Mouse (Mus musculus) lung, embryonic 14.5 days (tissue): ENCODE data around the gene Ttll12. TPM values are rescaled to one million over a fixed set of nuclear protein-coding genes. Genes with fewer than 3 reads are reported as not detected.

Experiments
- ATAC-seq: fragments of 200-750 bp; cut with Nextera tagmentation; 2 replicates; pipeline ENCODE4 v1.8.0; 2017; ENCODE audit warnings: mild to moderate bottlenecking, moderate TSS enrichment, moderate library complexity; ENCODE audit not compliant: insufficient read depth
- DNase-seq: peaks from one replicate; pipeline ENCODE4 v3.0.0-alpha.2; 2015
- H3K27ac ChIP-seq: fragments of 300-500 bp; sonication (generic); 2 replicates; pipeline ENCODE4 v1.5.1; 2014; ENCODE audit warnings: low read depth, mild to moderate bottlenecking, moderate library complexity
- H3K27me3 ChIP-seq: fragments of 300-500 bp; sonication (generic); 2 replicates; pipeline ENCODE4 v1.6.1; 2014; ENCODE audit warnings: low read length, control low read depth; ENCODE audit not compliant: insufficient read depth
- H3K36me3 ChIP-seq: fragments of 300-500 bp; sonication (generic); 2 replicates; pipeline ENCODE4 v1.6.1; 2014; ENCODE audit warnings: control low read depth; ENCODE audit not compliant: insufficient read depth
- H3K4me1 ChIP-seq: fragments of 300-500 bp; sonication (generic); 2 replicates; pipeline ENCODE4 v1.6.1; 2014; ENCODE audit warnings: antibody characterized with exemption, control low read depth; ENCODE audit not compliant: insufficient read depth
- H3K4me2 ChIP-seq: fragments of 300-500 bp; sonication (generic); 2 replicates; pipeline ENCODE4 v1.6.1; 2014; ENCODE audit warnings: mild to moderate bottlenecking
- H3K4me3 ChIP-seq: fragments of 300-500 bp; sonication (generic); 2 replicates; pipeline ENCODE4 v1.5.1; 2014; ENCODE audit warnings: low read depth, low read length
- H3K9ac ChIP-seq: fragments of 300-500 bp; sonication (generic); 2 replicates; pipeline ENCODE4 v1.6.1; 2014
- H3K9me3 ChIP-seq: fragments of 300-500 bp; sonication (generic); 2 replicates; pipeline ENCODE4 v1.6.1; 2016; ENCODE audit warnings: low read depth, low read length, control low read depth
- CTCF ChIP-seq: IDR thresholded peaks from 2 replicates; pipeline ENCODE4 v1.5.1; 2016; ENCODE audit warnings: antibody characterized with exemption, low read depth
- WGBS: fragments of 180-500 bp; shearing (Covaris S2); extraction: QIAGEN DNeasy Blood & Tissue Kit; methylation state at CpG from one replicate; pipeline ENCODE4 v1.1.7; 2014; 5-methylcytosine and 5-hydroxymethylcytosine counted together
- polyA plus RNA-seq: library from polyadenylated mRNA; unstranded; fragments of >200 nt; fragmentation: Nextera tagmentation; extraction: Ambion mirVana; gene quantifications from 2 replicates; pipeline ENCODE4 v1.2.1, GENCODE M21; 2014

The Ttll12 gene
- polyA plus RNA-seq, 1 experiment from 2014 or later, result 43.5 TPM

- Histone ChIP-seq H3K4me2 (no peak overlapping the region), H3K9ac (no peak overlapping the region), H3K4me3 (no peak overlapping the region), H3K9me3 (no peaks in the 10 kb centered on the region), H3K27me3 (no peaks in the 10 kb centered on the region), H3K27ac (no peak overlapping the region), H3K36me3 (peaks cover 23% of the 10 kb centered on the region), H3K4me1 (no peaks in the 10 kb centered on the region)
- no peak for TF ChIP-seq CTCF
- DNase-seq (no peak), ATAC-seq (no peak)
- WGBS, result 80% methylated on average over 5 of the region's 5 CpGs
Observed at GRCm38 (mm10) chr15:83571636-83572035, 23.3 kb downstream of the Ttll12 start.

DNA sequence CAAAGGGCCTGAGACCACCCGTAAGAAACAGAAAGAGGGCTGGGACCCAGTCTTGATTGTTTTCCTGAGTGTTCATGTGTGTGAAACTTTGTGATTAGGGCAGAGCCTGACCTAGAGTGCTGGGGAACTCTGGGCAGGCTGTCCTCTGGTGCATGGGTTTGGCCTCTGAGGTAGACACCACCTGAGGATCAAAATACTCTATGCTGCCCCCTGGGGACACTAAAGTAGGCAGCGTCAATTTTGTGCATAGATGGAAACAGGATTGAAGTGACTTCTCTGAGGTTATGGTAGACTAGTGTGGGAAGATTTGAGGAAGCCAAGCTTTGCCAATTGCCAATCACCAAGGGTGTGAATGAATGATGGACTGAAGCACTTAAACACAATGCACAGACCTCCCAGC is 24.3 kb downstream of the Ttll12 start:
- H3K4me3 ChIP-seq, result no peak overlapping the region
- peak; percentile 40 for TF ChIP-seq CTCF
- no peaks in the 10 kb centered on the region for H3K9me3 ChIP-seq
- DNase-seq, result peak; percentile 26
- no peaks in the 10 kb centered on the region for H3K27me3 ChIP-seq
- WGBS, result 52% methylated on average over 2 of the region's 2 CpGs
- H3K27ac ChIP-seq, result no peak overlapping the region
- H3K4me1 ChIP-seq, result no peaks in the 10 kb centered on the region
- no peak for ATAC-seq
- H3K36me3 ChIP-seq, result peaks cover 13% of the 10 kb centered on the region
- no peak overlapping the region for H3K9ac ChIP-seq
- no peak overlapping the region for H3K4me2 ChIP-seq

GRCm38 (mm10) chr15:83569682-83570081 is 25.3 kb downstream of the Ttll12 start:
- DNase-seq (no peak), ATAC-seq (no peak)
- H3K36me3 ChIP-seq, result peaks cover 5% of the 10 kb centered on the region
- H3K27me3 ChIP-seq, result no peaks in the 10 kb centered on the region
- H3K4me2 ChIP-seq, result no peak overlapping the region
- no peak overlapping the region for H3K4me3 ChIP-seq
- no peaks in the 10 kb centered on the region for H3K9me3 ChIP-seq
- H3K27ac ChIP-seq, result no peak overlapping the region
- H3K9ac ChIP-seq, result no peak overlapping the region
- TF ChIP-seq CTCF, result no peak
- H3K4me1 ChIP-seq, result no peaks in the 10 kb centered on the region
- 52% methylated on average over 11 of the region's 11 CpGs for WGBS

GRCm38 (mm10) chr15:83568544-83568943 is 26.4 kb downstream of the Ttll12 start:
- ATAC-seq (no peak), DNase-seq (no peak)
- Histone ChIP-seq H3K9me3 (no peaks in the 10 kb centered on the region), H3K4me2 (no peak overlapping the region), H3K27ac (no peak overlapping the region), H3K36me3 (no peaks in the 10 kb centered on the region), H3K9ac (no peak overlapping the region), H3K27me3 (no peaks in the 10 kb centered on the region), H3K4me1 (peaks cover 5% of the 10 kb centered on the region; the same call in 1 of the 2 replicates), H3K4me3 (no peak overlapping the region)
- TF ChIP-seq CTCF, result no peak
- 91% methylated on average over 5 of the region's 5 CpGs for WGBS

DNA sequence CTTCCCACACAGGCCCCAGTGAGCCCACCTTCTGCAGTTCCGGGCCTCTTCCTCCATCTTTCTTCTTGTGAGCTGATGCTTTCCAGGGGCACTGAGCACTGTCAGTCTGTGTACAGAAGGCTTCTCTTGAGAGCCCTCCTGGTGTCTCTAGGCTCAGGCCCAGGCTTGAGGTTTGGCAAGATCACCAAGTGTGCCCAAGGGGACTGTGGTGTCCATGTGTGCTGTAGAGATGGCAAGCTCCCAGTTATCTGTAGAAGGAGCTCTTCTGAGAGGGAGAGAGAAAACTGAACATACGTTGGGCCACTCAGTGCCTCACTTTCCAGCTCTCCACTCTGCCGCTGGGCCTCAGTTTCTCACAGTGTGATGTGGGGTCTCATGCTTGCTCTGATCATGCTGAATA is 27.2 kb downstream of the Ttll12 start:
- no peaks in the 10 kb centered on the region for H3K27me3 ChIP-seq
- 81% methylated on average over 3 of the region's 3 CpGs for WGBS

DNA sequence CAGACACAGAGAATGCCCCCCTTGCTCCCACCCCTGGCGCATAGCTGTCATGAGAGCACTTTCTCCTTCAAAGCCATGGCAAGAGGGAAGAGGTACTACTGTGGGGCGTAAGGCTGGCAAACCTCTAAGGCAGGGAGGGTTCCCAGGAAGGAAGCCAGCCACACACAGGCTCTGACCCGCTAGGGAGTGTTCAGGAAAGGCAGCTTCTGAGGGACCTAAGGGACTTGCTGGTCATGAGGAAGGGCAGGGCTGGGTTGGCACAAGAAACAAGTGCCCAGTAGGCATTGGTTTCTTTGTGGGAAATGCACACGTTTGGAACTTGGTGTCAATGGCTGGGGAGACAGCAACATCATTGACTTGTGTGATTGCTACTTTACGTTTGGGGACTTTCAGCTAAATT is 29.0 kb downstream of the Ttll12 start:
- H3K4me2 ChIP-seq, result no peak overlapping the region
- no peak for ATAC-seq
- no peak for TF ChIP-seq CTCF
- no peak for DNase-seq
- no peak overlapping the region for H3K9ac ChIP-seq
- H3K4me3 ChIP-seq, result no peak overlapping the region
- peaks cover 11% of the 10 kb centered on the region for H3K4me1 ChIP-seq
- H3K27ac ChIP-seq, result no peak overlapping the region
- no peaks in the 10 kb centered on the region for H3K36me3 ChIP-seq
- 68% methylated on average over 5 of the region's 5 CpGs for WGBS
- no peaks in the 10 kb centered on the region for H3K9me3 ChIP-seq
- H3K27me3 ChIP-seq, result no peaks in the 10 kb centered on the region

More for the DNA sequence above, 27.2 kb downstream of the Ttll12 start:
- no peaks in the 10 kb centered on the region for H3K36me3 ChIP-seq
- no peaks in the 10 kb centered on the region for H3K9me3 ChIP-seq
- no peak overlapping the region for H3K4me3 ChIP-seq
- no peak for TF ChIP-seq CTCF
- ATAC-seq (no peak), DNase-seq (no peak)
- H3K4me2 ChIP-seq, result no peak overlapping the region
- no peak overlapping the region for H3K27ac ChIP-seq
- H3K9ac ChIP-seq, result no peak overlapping the region
- peaks cover 8% of the 10 kb centered on the region for H3K4me1 ChIP-seq

DNA sequence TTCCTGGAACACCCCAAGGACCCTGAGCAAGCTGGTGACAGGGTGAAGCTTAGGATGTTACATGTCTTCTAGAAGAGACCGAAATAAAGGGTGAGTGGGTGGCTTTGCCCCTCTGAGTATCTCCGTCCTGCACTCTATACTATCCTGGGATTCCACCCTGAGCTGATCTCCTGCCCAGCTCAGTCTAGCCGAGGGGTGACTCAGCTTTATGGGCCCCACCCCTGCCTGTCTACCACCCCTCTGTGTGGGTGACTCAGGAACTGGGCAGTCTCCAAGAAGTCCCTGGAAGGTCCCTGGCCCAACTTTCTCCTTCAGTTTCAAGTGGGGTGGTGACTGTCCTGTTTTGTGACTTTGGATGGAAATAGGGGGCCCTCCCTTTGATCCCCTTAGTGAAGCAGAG is 29.5 kb downstream of the Ttll12 start:
- Histone ChIP-seq H3K27me3 (no peaks in the 10 kb centered on the region), H3K4me2 (no peak overlapping the region), H3K4me3 (no peak overlapping the region), H3K9ac (no peak overlapping the region), H3K9me3 (no peaks in the 10 kb centered on the region), H3K4me1 (peaks cover 11% of the 10 kb centered on the region), H3K36me3 (no peaks in the 10 kb centered on the region), H3K27ac (no peak overlapping the region)
- no peak for TF ChIP-seq CTCF
- ATAC-seq (no peak), DNase-seq (no peak)
- WGBS, result 82% methylated on average over 3 of the region's 3 CpGs
